ENCODE assay signal across 18 mouse cellular contexts in genomic region chr2:56322508-56322907, GRCm38 (mm10).
"Had no signal": no experiment of that assay in that cellular context is flagged by ENCODE, and none has a peak within 500 bp of the region (broad histone marks: within the 10 kb centered on the region; RNA-seq: fewer than 3 reads in every experiment).

No protein-coding gene starts in this region.

- H3K4me1 ChIP-seq: midbrain, embryonic 10.5 days; neural tube, embryonic 13.5 days; neural tube, embryonic 15.5 days had no signal

- H3K4me3 ChIP-seq: midbrain, embryonic 10.5 days; midbrain, embryonic 13.5 days; midbrain, embryonic 15.5 days; myocyte; neural tube, embryonic 13.5 days; neural tube, embryonic 15.5 days had no signal

- ATAC-seq: midbrain, embryonic 13.5 days; midbrain, embryonic 15.5 days had no signal

- H3K9me3 ChIP-seq: midbrain, embryonic 10.5 days; midbrain, embryonic 13.5 days; midbrain, embryonic 15.5 days; neural tube, embryonic 13.5 days; neural tube, embryonic 15.5 days had no signal

- H3K36me3 ChIP-seq: midbrain, embryonic 10.5 days; midbrain, embryonic 13.5 days; midbrain, embryonic 15.5 days; neural tube, embryonic 13.5 days; neural tube, embryonic 15.5 days had no signal

- H3K4me2 ChIP-seq: lung, embryonic 14.5 days; midbrain, embryonic 13.5 days; neural tube, embryonic 13.5 days; neural tube, embryonic 15.5 days had no signal

- DNase-seq: lung, adult 18-20 months; lung, embryonic 14.5 days; lung, postnatal 10 days; lung, postnatal 4 days; retina, postnatal 1 day; right cerebral cortex, adult 18-20 months; right cerebral cortex, postnatal 25 days; right cerebral cortex, postnatal 4 days; spleen, adult 18-20 months; thymus, adult 18-20 months; thymus, postnatal 14 days; thymus, postnatal 36 days had no signal

- H3K27ac ChIP-seq: midbrain, embryonic 10.5 days; midbrain, embryonic 13.5 days; midbrain, embryonic 15.5 days; neural tube, embryonic 13.5 days; neural tube, embryonic 15.5 days had no signal

- H3K27me3 ChIP-seq: midbrain, embryonic 13.5 days; midbrain, embryonic 15.5 days; neural tube, embryonic 13.5 days; neural tube, embryonic 15.5 days had no signal

- H3K9ac ChIP-seq: lung, embryonic 14.5 days; midbrain, embryonic 13.5 days; midbrain, embryonic 15.5 days; neural tube, embryonic 13.5 days; neural tube, embryonic 15.5 days had no signal
